Mouse (Mus musculus) spleen, postnatal 4 days (tissue): ENCODE measurements around the gene Gm49361.

Source experiments
- DNase-seq, 2 experiments: peaks; one replicate each; pipeline ENCODE4 v3.0.0; 2022; ENCODE audit warnings: low spot score in 2 of 2

Gene Gm49361

DNA sequence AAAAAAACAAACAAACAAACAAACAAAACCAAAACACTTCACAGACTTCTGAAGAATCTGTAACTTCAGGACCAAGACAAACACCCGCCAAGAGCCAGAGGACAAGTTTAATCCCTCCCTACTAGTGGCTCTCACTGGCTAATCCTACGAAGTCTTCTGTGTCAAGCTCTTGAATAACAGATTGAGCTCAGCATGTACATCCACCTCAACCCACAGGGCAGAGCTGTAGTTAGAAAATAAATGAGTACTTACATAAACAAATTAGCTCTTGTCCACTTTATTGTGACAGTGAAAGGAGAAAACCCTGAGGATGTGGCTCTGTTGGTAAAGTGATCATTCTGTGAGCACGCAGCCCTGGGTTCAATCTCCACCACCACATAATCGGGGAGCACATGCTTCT, 124.2 kb downstream of the Gm49361 start:
- DNase-seq: no peak

DNA sequence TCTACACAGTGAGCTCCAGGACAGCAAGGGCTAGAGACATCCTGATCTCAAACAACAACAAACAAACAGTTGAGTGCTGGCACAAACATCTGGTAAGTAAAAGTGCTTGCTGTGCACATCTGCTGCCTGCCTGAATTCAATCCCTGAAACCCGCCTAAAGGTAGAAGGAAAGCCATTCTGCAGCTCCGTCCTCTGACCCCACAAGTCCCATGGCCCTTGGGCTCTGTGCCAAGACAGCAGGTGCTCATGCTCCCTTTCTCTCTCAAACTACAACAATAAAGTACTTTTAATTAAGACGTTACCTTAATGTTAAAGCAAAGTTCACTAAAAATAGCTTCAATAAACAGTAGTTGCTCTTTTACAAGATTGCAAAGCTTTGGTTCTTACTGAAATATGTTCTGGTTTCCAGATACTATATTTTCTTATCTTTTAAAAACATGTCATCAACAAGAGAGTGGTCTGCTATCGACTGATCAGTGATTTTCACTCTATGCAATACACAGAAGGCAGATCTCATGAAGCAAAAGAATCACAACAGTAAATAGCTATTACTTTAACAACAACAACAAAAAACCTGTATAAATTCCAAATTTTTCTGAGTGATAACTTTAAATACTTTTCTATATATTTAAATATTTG, 125.2 kb downstream of the Gm49361 start:
- no peak for DNase-seq

DNA sequence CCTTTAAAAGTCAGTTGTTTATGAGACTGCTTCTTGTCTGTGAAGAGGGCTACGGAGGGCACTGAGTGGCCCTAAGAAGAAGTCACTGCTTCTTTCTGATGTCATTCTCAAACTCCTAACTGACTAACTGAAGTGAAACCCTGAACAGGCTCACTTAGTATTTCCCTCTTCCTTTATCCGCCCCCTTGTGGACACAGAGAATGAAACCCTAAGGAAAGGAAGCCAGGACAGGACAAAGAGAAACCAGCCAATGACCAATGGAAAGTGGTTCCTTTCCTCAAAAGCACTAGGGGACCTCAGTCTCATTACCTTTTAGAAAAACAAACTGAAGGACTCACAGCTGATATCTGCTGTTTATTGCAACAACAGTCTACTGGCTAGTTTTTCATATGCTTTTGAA, 126.4 kb downstream of the Gm49361 start:
- no peak for DNase-seq

DNA sequence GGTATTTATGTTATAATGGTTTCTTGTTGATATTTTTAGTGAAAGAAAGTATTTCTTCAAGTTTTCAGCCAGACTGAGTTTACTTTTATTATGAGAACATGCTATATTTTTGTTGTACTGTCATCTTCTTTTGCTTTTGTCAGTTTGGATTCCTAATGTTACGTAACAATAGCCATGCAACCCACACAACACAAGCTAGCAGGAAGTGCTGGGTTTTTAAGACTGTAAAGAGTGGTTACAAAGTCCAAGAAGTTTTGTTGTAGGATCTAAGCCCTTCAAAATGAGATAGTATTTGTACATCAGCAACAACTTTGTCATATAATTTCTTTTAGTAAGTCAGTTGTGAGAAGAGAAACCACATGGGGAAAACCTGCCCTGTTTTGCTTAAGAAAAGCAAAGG, 128.2 kb downstream of the Gm49361 start:
- DNase-seq: no peak

DNA sequence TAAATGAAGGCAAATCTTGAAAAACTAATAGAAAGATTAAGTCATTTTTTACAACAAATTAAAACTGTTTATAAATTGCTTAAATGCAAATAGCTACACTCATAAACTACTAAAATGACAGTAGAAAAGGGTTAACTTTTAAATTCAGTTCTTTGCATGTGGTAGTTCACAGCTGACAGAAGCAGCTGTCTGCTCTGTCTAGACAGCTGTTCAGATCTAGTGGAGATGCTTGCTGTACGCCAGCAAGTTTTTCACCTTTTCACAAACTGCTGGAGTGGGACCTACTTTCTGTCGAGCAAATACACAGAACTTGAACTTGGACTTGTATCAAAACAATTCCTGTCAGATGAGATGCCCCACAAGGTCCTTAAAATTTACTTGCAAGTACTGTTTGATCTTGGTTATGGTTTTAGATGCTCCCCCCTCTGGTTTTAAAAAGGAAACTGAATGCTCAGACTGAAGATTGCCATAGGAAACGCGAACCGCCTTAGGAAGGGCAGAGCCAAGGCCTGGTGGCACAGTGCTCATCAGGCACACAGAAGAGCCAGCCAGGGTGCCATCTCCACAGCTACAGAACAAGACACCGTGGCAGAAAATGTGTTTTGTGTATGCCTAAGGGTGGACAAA, 129.5 kb downstream of the Gm49361 start:
- no peak for DNase-seq

DNA sequence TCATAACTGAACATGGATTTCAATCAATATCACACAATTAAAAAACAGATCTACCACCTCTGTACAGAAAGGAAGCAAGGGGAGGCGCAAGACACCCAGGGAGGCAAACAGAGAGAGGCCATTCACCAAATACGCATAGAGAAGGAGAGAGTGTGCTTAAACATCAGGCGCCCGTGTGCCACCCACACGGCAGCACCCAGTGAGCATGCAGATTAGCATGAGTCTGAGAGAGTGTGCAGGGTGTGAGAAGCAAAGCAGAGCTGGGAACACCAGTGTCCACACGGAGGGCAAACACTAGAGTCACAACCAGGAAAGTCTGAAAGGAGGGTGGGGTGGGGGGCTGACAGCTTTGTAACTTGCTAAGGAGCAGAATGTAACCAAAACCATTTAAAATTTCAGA, 130.1 kb downstream of the Gm49361 start:
- no peak for DNase-seq

DNA sequence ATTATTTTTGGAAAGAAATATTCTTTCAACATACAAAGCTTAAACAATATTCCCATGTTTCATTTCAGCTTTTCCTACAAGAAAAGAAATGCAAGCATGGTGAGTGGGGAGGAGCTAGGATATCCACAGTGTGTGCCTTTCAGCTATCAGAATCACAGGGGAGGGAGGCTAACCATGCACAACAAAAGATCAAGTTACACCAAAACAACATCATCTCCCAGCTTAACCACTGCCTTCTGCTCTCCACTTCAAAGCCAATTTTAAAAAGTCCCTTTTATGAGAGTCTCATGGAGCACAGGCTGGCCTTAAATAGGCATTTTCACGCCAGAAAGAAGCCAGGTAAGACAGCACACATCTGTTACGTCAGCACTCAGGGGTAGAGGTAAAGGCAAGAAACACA, 134.9 kb downstream of the Gm49361 start:
- no peak for DNase-seq

DNA sequence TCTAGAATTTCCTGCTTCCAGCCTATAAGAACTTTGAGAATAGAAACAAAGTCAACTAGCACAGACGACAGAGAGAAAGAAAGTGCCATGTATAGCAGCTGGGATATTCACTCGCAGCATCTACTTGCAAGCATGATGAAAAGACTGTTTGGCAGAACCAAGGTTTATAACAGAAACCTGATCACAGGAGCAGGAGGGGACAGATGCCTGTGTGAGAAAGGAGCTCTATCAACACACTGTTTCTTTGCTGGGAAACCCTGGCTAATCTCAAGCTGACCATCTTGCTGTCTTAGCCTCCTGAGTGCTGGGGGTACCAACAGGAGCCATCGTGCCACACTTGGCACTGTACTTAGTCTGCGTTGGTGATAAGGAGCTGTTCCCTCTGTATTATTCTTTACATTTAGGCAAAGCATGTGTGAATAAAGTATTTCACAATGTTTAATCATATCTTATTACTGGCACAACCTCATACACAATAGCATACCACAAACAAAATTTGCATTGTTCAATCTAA, 136.0 kb downstream of the Gm49361 start:
- DNase-seq: no peak

DNA sequence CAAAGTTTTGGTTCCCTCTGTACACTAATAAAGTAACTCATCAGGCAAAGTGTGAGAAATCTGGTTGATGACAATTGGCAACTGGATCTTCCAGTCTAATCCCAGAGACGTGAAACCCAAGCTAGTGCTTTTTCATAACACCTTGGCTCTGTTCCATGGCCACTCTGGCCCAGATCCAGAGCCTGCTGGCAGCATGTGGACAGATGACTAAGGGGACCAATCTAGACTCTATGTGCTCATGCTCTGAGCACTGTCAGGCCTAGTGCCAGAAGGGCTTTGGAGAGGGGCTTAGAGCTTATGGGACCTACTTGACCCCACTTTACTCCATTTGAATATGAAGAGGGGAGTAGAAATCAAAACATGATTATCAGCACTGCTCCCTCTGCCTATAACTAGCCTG, 138.4 kb downstream of the Gm49361 start:
- DNase-seq: peak; percentile 61 to 70

DNA sequence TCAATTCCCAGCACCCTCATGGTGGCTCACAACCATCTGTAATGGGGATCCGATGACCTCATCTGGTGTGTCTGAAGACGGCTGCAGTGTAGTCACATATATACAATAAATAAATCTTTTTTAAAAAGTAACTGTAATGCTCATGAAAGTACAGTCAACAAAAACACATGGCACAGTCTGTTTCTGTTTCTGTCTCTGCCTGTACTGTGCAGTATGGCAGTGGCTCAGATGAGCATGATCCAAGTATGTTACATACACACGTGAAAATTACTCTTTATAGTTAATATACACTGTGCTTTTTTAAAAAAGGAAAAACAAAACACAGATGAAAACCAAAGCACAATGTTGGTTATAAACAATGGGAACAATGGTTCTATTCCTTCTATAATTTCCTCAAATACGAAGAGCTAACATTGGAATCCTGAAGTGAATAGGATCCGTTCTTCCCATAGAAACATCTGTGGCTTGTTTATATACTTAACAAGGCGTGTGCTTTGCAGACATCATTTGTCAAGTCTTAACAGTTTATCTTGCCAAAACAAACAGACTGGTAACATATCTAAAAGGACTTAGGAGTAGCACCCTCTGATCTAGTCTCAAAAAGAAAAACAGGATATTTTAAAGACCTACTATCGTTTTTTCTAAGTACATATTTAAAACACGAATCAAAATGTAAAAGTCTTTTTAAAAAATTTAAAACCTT, 139.1 kb downstream of the Gm49361 start:
- no peak for DNase-seq

DNA sequence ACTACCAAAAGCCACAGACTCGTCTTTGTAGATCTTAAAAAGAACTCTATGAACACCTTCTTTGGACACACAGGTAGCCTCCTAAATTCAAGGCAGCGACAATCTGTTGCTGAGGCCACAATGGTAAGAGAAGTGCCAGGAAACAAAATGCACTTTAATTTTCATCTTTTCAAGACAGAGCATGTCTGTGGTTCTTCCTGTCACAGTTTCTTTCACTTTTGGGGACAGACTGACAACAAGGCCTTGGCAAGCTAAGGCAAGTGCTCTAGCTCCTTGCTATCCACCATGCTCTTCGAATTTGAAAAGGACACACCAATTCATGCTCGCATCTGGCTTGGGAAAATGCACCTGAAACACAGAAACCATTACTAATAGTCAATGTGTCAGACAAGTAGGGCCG, 152.6 kb downstream of the Gm49361 start:
- no peak for DNase-seq
